Mouse (Mus musculus) lung, postnatal 0 days (tissue): Measurements from ENCODE around the gene Rcn1. TPM values are rescaled to one million over a fixed set of nuclear protein-coding genes. Genes with fewer than 3 reads are reported as not detected.

Source experiments
- ATAC-seq: fragments of 200-750 bp; cut with Nextera tagmentation; 2 replicates; pipeline ENCODE4 v1.8.0; 2017; ENCODE audit warnings: moderate library complexity
- DNase-seq: peaks from one replicate; pipeline ENCODE4 v3.0.0-alpha.2; 2016; ENCODE audit warnings: low spot score
- H3K27ac ChIP-seq: fragments of 300-500 bp; sonication (generic); 2 replicates; pipeline ENCODE4 v1.5.1; 2014; ENCODE audit warnings: antibody characterized with exemption, mild to moderate bottlenecking, low read length, mixed read lengths
- H3K27me3 ChIP-seq: fragments of 300-500 bp; sonication (generic); replicated peaks from 2 replicates; pipeline ENCODE4 v1.6.1; 2014; ENCODE audit warnings: low read length, mixed read lengths; ENCODE audit not compliant: insufficient read depth
- H3K36me3 ChIP-seq: fragments of 300-500 bp; sonication (generic); 2 replicates; pipeline ENCODE4 v1.6.1; 2014; ENCODE audit warnings: low read length, mixed read lengths; ENCODE audit not compliant: insufficient read depth
- H3K4me1 ChIP-seq: fragments of 300-500 bp; sonication (generic); 2 replicates; pipeline ENCODE4 v1.6.1; 2014; ENCODE audit warnings: antibody characterized with exemption, low read depth, low read length, mixed read lengths; ENCODE audit not compliant: insufficient read depth
- H3K4me2 ChIP-seq: fragments of 300-500 bp; sonication (generic); replicated peaks from 2 replicates; pipeline ENCODE4 v1.6.1; 2014; ENCODE audit warnings: low read depth, mild to moderate bottlenecking, low read length, moderate library complexity, mixed read lengths
- H3K4me3 ChIP-seq: fragments of 300-500 bp; sonication (generic); 2 replicates; pipeline ENCODE4 v1.5.1; 2014; ENCODE audit warnings: low read depth, low read length
- H3K9ac ChIP-seq: fragments of 300-500 bp; sonication (generic); replicated peaks from 2 replicates; pipeline ENCODE4 v1.6.1; 2014; ENCODE audit warnings: low read depth, mild to moderate bottlenecking
- H3K9me3 ChIP-seq: fragments of 300-500 bp; sonication (generic); 2 replicates; pipeline ENCODE4 v1.6.1; 2016; ENCODE audit warnings: low read length, mixed read lengths
- CTCF ChIP-seq: IDR thresholded peaks from 2 replicates; pipeline ENCODE4 v1.5.1; 2016; ENCODE audit warnings: antibody characterized with exemption, mild to moderate bottlenecking
- EP300 ChIP-seq: IDR thresholded peaks from 2 replicates; pipeline ENCODE4 v1.6.1; 2016; ENCODE audit warnings: antibody characterized with exemption, mild to moderate bottlenecking, control low read depth
- WGBS: fragments of 180-500 bp; shearing (Covaris S2); extraction: QIAGEN DNeasy Blood & Tissue Kit; methylation state at CpG from one replicate; pipeline ENCODE4 v1.1.7; 2014; 5-methylcytosine and 5-hydroxymethylcytosine counted together
- polyA plus RNA-seq: library from polyadenylated mRNA; unstranded; fragments of >200 nt; fragmentation: Nextera tagmentation; extraction: Ambion mirVana; gene quantifications from 2 replicates; pipeline ENCODE4 v1.2.1, GENCODE M21; 2015

Rcn1 gene
- polyA plus RNA-seq, 1 experiment from 2014 or later: 60.1 TPM

DNA sequence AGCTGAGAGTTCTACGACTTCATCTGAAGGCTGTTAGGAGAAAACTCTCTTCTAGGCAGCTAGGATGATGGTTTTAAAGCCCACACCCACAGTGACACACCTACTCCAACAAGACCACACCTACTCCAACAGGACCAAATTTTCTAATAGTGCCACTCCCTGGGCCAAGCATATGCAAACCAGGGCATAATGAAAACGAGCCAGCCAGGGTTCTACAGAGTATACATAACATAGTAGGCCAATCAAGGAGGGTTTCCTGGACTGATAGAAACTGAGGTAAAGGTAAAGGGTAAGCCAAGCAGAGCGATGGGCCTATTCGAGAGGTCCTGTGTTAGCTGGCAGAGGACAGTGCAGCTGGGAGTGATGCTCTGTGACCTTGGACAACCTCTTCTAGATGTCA is 1.4 kb upstream of the Rcn1 start:
- WGBS: 78% methylated on average over 4 of the region's 4 CpGs
- TF ChIP-seq CTCF: no peak
- TF ChIP-seq EP300: no peak

GRCm38 (mm10) chr2:105398636-105399084 is 459 bp downstream of the Rcn1 start:
- Histone ChIP-seq H3K4me1 (peaks cover 5% of the 10 kb centered on the region; the same call in 1 of the 2 replicates), H3K9me3 (no peaks in the 10 kb centered on the region), H3K27me3 (no peaks in the 10 kb centered on the region), H3K27ac (peak overlapping the region; percentile 84), H3K9ac (peak overlapping the region; percentile 69), H3K4me3 (peak overlapping the region; percentile 85), H3K36me3 (no peaks in the 10 kb centered on the region), H3K4me2 (peak overlapping the region; percentile 83)
- peak; percentile 72 for DNase-seq
- under 1% methylated on average over 31 of the region's 31 CpGs for WGBS
- ATAC-seq: peak; percentile 60
- TF ChIP-seq EP300 (no peak), CTCF (no peak)

More for the DNA sequence above, 1.4 kb upstream of the Rcn1 start:
- H3K9me3 ChIP-seq: no peaks in the 10 kb centered on the region
- no peaks in the 10 kb centered on the region for H3K36me3 ChIP-seq
- H3K27me3 ChIP-seq: no peaks in the 10 kb centered on the region
- no peak overlapping the region for H3K9ac ChIP-seq
- ATAC-seq: no peak
- peaks cover 5% of the 10 kb centered on the region; the same call in 1 of the 2 replicates for H3K4me1 ChIP-seq
- no peak for DNase-seq
- H3K4me3 ChIP-seq: no peak overlapping the region
- H3K4me2 ChIP-seq: no peak overlapping the region
- no peak overlapping the region for H3K27ac ChIP-seq

GRCm38 (mm10) chr2:105397446-105398211 is 1.5 kb downstream of the Rcn1 start:
- no peak overlapping the region for H3K27ac ChIP-seq
- 39% methylated on average over 5 of the region's 5 CpGs for WGBS
- H3K9ac ChIP-seq: no peak overlapping the region
- H3K36me3 ChIP-seq: no peaks in the 10 kb centered on the region
- H3K4me2 ChIP-seq: peak overlapping the region; percentile 83
- H3K9me3 ChIP-seq: no peaks in the 10 kb centered on the region
- no peak for ATAC-seq
- no peak for DNase-seq
- H3K4me1 ChIP-seq: peaks cover 5% of the 10 kb centered on the region; the same call in 1 of the 2 replicates
- TF ChIP-seq CTCF (no peak), EP300 (no peak)
- H3K27me3 ChIP-seq: no peaks in the 10 kb centered on the region
- H3K4me3 ChIP-seq: peak overlapping the region; percentile 85; the same call in 1 of the 2 replicates

DNA sequence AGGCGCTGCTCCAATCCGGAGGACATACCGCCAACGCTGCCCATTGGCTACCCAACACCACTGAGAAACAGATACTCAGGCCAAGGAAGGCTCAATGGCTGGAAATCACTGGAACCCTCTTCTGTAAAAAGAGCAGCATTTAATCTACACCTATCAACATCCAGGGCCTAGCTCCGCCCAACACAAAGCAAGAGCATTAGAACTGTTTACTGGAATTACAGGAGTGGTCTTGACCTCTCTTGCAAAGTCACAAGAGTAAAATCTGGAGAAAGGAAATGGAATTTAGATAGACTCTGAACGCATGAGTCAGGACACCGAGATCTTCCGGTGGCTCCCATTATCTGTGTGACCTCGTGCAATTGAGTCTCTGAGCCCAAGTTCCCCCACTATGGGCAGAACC is 3.1 kb downstream of the Rcn1 start:
- ATAC-seq: no peak
- DNase-seq: no peak
- H3K4me1 ChIP-seq: peaks cover 5% of the 10 kb centered on the region; the same call in 1 of the 2 replicates
- H3K9me3 ChIP-seq: no peaks in the 10 kb centered on the region
- no peaks in the 10 kb centered on the region for H3K36me3 ChIP-seq
- no peak overlapping the region for H3K4me2 ChIP-seq
- H3K27me3 ChIP-seq: no peaks in the 10 kb centered on the region
- H3K9ac ChIP-seq: no peak overlapping the region
- H3K4me3 ChIP-seq: no peak overlapping the region
- no peak for TF ChIP-seq EP300
- no peak for TF ChIP-seq CTCF
- 92% methylated on average over 9 of the region's 9 CpGs for WGBS
- no peak overlapping the region for H3K27ac ChIP-seq

DNA sequence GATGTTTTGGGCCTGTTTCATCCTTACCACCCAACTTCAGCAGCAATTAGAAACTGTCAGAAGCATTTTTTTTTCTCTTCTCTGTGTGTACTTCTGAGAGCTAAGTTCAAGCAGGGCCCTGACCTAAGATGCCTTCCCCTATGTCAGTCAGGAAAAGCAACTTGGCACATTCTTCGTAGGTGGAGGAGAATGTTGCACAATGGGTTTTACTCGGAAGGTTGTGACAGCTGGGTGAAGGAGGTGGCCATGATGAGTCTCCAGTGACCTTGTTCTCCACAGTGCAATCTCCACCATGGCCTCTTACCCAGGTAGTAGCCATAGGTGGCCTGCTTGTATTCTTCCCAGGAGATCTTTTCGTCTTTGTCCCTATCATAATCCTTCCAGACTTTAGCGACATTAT is 4.7 kb downstream of the Rcn1 start:
- TF ChIP-seq CTCF: no peak
- TF ChIP-seq EP300: no peak
- no peaks in the 10 kb centered on the region for H3K27me3 ChIP-seq
- no peak for ATAC-seq
- H3K9ac ChIP-seq: no peak overlapping the region
- H3K4me3 ChIP-seq: no peak overlapping the region
- H3K4me2 ChIP-seq: no peak overlapping the region
- peaks cover 5% of the 10 kb centered on the region; the same call in 1 of the 2 replicates for H3K4me1 ChIP-seq
- DNase-seq: no peak
- no peaks in the 10 kb centered on the region for H3K9me3 ChIP-seq
- H3K36me3 ChIP-seq: no peaks in the 10 kb centered on the region
- 78% methylated on average over 4 of the region's 4 CpGs for WGBS
- H3K27ac ChIP-seq: no peak overlapping the region

GRCm38 (mm10) chr2:105392514-105392913 is 6.6 kb downstream of the Rcn1 start:
- no peak overlapping the region for H3K4me2 ChIP-seq
- DNase-seq (no peak), ATAC-seq (no peak)
- H3K4me3 ChIP-seq: no peak overlapping the region
- TF ChIP-seq EP300 (no peak), CTCF (no peak)
- no peak overlapping the region for H3K9ac ChIP-seq
- 33% methylated on average over 2 of the region's 2 CpGs for WGBS
- no peaks in the 10 kb centered on the region for H3K4me1 ChIP-seq
- no peaks in the 10 kb centered on the region for H3K36me3 ChIP-seq
- H3K9me3 ChIP-seq: no peaks in the 10 kb centered on the region
- H3K27ac ChIP-seq: no peak overlapping the region
- no peaks in the 10 kb centered on the region for H3K27me3 ChIP-seq
